Comparison of ENCODE assay signal across 22 mouse cellular contexts in the genomic region with DNA sequence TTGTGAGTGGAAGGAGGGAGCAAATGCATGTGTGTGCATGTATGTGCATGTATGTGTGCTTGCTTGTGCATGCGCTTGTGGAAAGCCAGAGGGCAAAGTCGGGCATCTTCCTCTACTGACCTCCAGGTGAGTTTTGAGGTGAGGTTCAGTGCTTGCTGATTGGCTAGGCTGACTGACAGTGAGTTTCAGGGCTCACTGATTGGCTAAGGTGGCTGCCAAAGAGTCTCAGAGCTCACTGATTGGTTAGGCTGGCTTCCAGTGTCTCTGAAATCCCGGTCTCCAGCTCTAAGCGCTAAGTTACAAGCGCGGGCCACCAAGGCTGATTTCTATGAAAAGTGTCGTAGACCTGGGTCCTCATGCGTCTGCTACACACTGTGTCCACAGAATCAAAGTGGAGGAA.
"Had no signal": no experiment of that assay in that cellular context is flagged by ENCODE, and none has a peak within 500 bp of the region (broad histone marks: within the 10 kb centered on the region; RNA-seq: fewer than 3 reads in every experiment).

No protein-coding gene starts in this region.

- H3K27me3 ChIP-seq: lung, embryonic 15.5 days; midbrain, embryonic 13.5 days; midbrain, embryonic 15.5 days; neural tube, embryonic 13.5 days; neural tube, embryonic 15.5 days had no signal

- H3K9me3 ChIP-seq: lung, embryonic 15.5 days; midbrain, embryonic 13.5 days; midbrain, embryonic 15.5 days; neural tube, embryonic 13.5 days; neural tube, embryonic 15.5 days had no signal

- H3K36me3 ChIP-seq: lung, embryonic 15.5 days; midbrain, embryonic 13.5 days; midbrain, embryonic 15.5 days; neural tube, embryonic 13.5 days; neural tube, embryonic 15.5 days had no signal

- DNase-seq: liver, postnatal 0 days; lung, adult 2 months; lung, postnatal 14 days; lung, postnatal 36 days; retina, postnatal 1 day; right cerebral cortex, adult 18-20 months; right cerebral cortex, postnatal 25 days; right cerebral cortex, postnatal 4 days; spleen, adult 18-20 months; thymus, adult 18-20 months; thymus, postnatal 14 days; thymus, postnatal 36 days had no signal

- H3K4me3 ChIP-seq: lung, embryonic 15.5 days; midbrain, embryonic 13.5 days; midbrain, embryonic 15.5 days; myocyte; neural tube, embryonic 13.5 days; neural tube, embryonic 15.5 days had no signal

- H3K4me2 ChIP-seq: lung, embryonic 15.5 days; midbrain, embryonic 11.5 days; midbrain, embryonic 13.5 days; midbrain, embryonic 15.5 days; neural tube, embryonic 13.5 days; neural tube, embryonic 15.5 days had no signal

- H3K27ac ChIP-seq: lung, embryonic 15.5 days; macrophage; midbrain, embryonic 13.5 days; midbrain, embryonic 15.5 days; neural tube, embryonic 13.5 days; neural tube, embryonic 15.5 days had no signal

- H3K9ac ChIP-seq: liver, postnatal 0 days; lung, embryonic 15.5 days; midbrain, embryonic 13.5 days; midbrain, embryonic 15.5 days; neural tube, embryonic 13.5 days; neural tube, embryonic 15.5 days had no signal

- H3K4me1 ChIP-seq: megakaryocyte, embryonic 14.5 days had no signal

- ATAC-seq: lung, postnatal 0 days; midbrain, embryonic 13.5 days; midbrain, embryonic 15.5 days had no signal
